Mouse (Mus musculus): Measurements from ENCODE around the gene Lrsam1.

GRCm38 (mm10) chr2:32982700-32983099 lies 21.3 kb upstream of the Lrsam1 start:
- TF ChIP-seq FLI1 (IDR thresholded peaks at IDR 0.05; ENCODE audit: low read length): no peak
- no peak for TF ChIP-seq GATA1 (IDR thresholded peaks at IDR 0.05; ENCODE audit: borderline replicate concordance, low read length)
